Mouse (Mus musculus) intestine, embryonic 16.5 days (tissue): ENCODE measurements at regions not wholly inside any gene's neighbourhood (a gene's known extent, or its start where the extent isn't known, plus 50 kb on each side); places are given as distances from the start of the nearest gene placed in this dataset.

Experiments
- ATAC-seq: fragments of 200-750 bp; cut with Nextera tagmentation; 2 replicates; pipeline ENCODE4 v1.8.0; 2017; ENCODE audit warnings: moderate TSS enrichment, moderate library complexity
- H3K27ac ChIP-seq: fragments of 300-500 bp; sonication (generic); 2 replicates; pipeline ENCODE4 v1.5.1; 2014; ENCODE audit warnings: mild to moderate bottlenecking, low read length
- H3K27me3 ChIP-seq: fragments of 300-500 bp; sonication (generic); replicated peaks from 2 replicates; pipeline ENCODE4 v1.6.1; 2014; ENCODE audit warnings: low read length, control low read depth, mixed read lengths; ENCODE audit not compliant: control insufficient read depth, insufficient read depth
- H3K36me3 ChIP-seq: fragments of 300-500 bp; sonication (generic); 2 replicates; pipeline ENCODE4 v1.6.1; 2014; ENCODE audit warnings: low read length, control low read depth; ENCODE audit not compliant: control insufficient read depth, insufficient read depth
- H3K4me1 ChIP-seq: fragments of 300-500 bp; sonication (generic); 2 replicates; pipeline ENCODE4 v1.6.1; 2014; ENCODE audit warnings: low read length, control low read depth, mixed read lengths; ENCODE audit not compliant: control insufficient read depth, insufficient read depth
- H3K4me2 ChIP-seq: fragments of 300-500 bp; sonication (generic); 2 replicates; pipeline ENCODE4 v1.6.1; 2014; ENCODE audit warnings: low read depth, low read length, control low read depth
- H3K4me3 ChIP-seq: fragments of 300-500 bp; sonication (generic); 2 replicates; pipeline ENCODE4 v1.5.1; 2014; ENCODE audit warnings: mild to moderate bottlenecking, low read length
- H3K9ac ChIP-seq: fragments of 300-500 bp; sonication (generic); 2 replicates; pipeline ENCODE4 v1.6.1; 2014; ENCODE audit warnings: low read depth, low read length
- H3K9me3 ChIP-seq: fragments of 300-500 bp; sonication (generic); 2 replicates; pipeline ENCODE4 v1.6.1; 2016; ENCODE audit warnings: low read length, control low read depth; ENCODE audit not compliant: control insufficient read depth
- WGBS: fragments of 180-500 bp; shearing (Covaris S2); extraction: QIAGEN DNeasy Blood & Tissue Kit; methylation state at CpG from one replicate; pipeline ENCODE4 v1.1.7; 2014; 5-methylcytosine and 5-hydroxymethylcytosine counted together

DNA sequence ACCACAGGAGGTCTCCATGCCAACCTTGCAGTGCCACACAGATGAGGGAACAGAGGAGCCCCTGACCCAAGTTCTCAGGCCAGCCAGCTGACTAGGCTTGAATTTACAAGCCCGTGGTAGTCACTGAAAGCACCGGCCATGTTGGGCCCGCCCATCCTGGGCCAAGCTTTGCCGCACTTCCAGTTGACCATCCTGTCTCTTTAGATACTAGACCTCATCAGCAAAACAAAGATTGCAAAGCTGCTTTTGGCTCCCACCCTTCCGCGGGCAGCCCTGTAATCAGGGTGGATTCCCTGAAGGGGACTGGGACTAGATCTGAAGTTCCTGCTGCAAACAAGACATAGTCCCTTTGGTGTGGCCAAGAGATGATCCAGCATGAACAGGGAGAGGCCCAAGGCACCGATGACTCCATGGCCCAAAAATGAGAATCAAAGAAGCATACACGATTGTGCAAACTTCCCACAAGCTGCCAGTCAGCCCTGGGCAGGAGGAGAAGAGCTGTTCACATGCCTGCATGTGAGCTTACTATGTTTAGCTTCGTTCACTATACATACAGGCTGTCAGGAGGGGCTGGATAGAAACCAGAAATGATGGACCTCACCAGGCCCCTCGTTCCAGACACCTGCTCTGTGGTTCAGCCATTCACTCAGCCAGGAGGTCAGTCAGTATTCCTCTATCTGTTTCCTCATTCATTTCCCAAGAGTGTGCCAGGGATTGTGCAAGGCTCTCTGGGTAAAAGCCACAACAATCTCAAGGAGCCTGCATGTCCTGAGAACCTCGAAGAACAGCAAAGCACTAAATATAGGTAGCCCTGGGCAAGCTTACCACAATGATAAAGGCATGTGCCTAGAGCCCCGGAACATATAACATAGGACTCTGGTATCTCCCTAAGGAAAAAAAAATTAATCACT, 122.0 kb downstream of the Inhbb start:
- Histone ChIP-seq H3K27ac (no peak overlapping the region), H3K9me3 (no peaks in the 10 kb centered on the region), H3K36me3 (no peaks in the 10 kb centered on the region), H3K4me2 (no peak overlapping the region), H3K4me1 (no peaks in the 10 kb centered on the region), H3K4me3 (no peak overlapping the region), H3K27me3 (no peaks in the 10 kb centered on the region), H3K9ac (no peak overlapping the region)
- ATAC-seq, result no peak
- 77% methylated on average over 12 of the region's 12 CpGs for WGBS

DNA sequence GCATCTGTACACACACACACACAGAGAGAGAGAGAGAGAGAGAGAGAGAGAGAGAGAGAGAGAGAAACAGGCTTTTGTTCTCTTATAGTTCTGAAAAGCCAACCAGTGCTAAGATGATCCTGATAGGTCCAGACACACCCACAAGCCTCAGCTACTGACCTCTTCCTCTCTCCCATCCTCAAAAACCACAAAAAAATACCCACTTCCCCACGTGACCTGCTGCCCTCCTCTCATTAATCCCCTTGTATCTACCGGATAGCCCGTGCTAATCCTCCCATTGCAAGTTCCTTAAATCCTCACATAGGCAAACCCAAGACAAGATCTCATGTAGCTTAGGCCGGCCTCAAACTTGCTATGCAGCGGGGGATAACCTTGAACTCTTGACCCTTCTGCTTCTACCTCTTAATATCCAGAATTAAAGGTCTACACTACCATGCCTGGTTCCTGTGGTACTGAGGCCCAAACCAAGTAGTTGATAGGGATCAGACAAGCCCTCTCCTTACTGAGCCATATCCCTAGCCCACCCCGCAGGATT, 123.3 kb downstream of the Inhbb start:
- Histone ChIP-seq H3K4me3 (no peak overlapping the region), H3K36me3 (no peaks in the 10 kb centered on the region), H3K27me3 (no peaks in the 10 kb centered on the region), H3K27ac (no peak overlapping the region), H3K4me2 (no peak overlapping the region), H3K9me3 (no peaks in the 10 kb centered on the region), H3K4me1 (no peaks in the 10 kb centered on the region), H3K9ac (no peak overlapping the region)
- 83% methylated on average over 6 of the region's 6 CpGs for WGBS
- ATAC-seq, result no peak

- 80% methylated on average over 8 of the region's 8 CpGs for WGBS
- Histone ChIP-seq H3K36me3 (no peaks in the 10 kb centered on the region), H3K4me1 (no peaks in the 10 kb centered on the region), H3K27me3 (no peaks in the 10 kb centered on the region), H3K4me3 (no peak overlapping the region), H3K9me3 (no peaks in the 10 kb centered on the region), H3K9ac (no peak overlapping the region), H3K4me2 (no peak overlapping the region), H3K27ac (no peak overlapping the region)
- ATAC-seq, result no peak
Measured at GRCm38 (mm10) chr1:119295121-119295520, 126.9 kb downstream of the Inhbb start.

- H3K27me3 ChIP-seq, result no peaks in the 10 kb centered on the region
- H3K4me2 ChIP-seq, result no peak overlapping the region
- H3K9ac ChIP-seq, result no peak overlapping the region
- H3K27ac ChIP-seq, result no peak overlapping the region
- WGBS, result 87% methylated on average over 9 of the region's 9 CpGs
- ATAC-seq, result no peak
- H3K36me3 ChIP-seq, result no peaks in the 10 kb centered on the region
- no peaks in the 10 kb centered on the region for H3K4me1 ChIP-seq
- no peak overlapping the region for H3K4me3 ChIP-seq
- H3K9me3 ChIP-seq, result no peaks in the 10 kb centered on the region
Measured at GRCm38 (mm10) chr1:119293839-119294238, 128.2 kb downstream of the Inhbb start.

DNA sequence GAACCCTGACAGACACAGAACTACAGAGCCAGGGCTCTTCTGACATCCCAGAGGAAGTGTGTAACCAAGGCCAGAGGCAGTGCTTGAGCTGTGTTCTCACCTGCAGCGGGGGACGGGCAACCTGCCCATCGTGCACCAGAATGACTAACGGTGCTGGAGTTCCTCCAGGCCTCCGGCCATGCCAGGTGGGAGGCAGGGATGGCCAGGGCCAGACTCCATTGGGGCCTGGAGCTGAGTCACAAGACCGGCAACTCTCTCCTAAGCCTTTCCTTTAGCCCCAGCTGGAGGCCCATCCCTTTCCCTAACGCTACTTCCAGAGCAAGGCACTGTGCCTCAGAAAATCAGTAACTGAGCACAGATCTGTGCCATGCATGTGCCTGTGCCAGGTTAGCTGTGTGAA, 129.8 kb downstream of the Inhbb start:
- Histone ChIP-seq H3K4me2 (no peak overlapping the region), H3K27me3 (no peaks in the 10 kb centered on the region), H3K9ac (no peak overlapping the region), H3K27ac (no peak overlapping the region), H3K4me1 (no peaks in the 10 kb centered on the region), H3K9me3 (no peaks in the 10 kb centered on the region), H3K4me3 (no peak overlapping the region), H3K36me3 (no peaks in the 10 kb centered on the region)
- WGBS, result 75% methylated on average over 7 of the region's 7 CpGs
- ATAC-seq, result no peak

DNA sequence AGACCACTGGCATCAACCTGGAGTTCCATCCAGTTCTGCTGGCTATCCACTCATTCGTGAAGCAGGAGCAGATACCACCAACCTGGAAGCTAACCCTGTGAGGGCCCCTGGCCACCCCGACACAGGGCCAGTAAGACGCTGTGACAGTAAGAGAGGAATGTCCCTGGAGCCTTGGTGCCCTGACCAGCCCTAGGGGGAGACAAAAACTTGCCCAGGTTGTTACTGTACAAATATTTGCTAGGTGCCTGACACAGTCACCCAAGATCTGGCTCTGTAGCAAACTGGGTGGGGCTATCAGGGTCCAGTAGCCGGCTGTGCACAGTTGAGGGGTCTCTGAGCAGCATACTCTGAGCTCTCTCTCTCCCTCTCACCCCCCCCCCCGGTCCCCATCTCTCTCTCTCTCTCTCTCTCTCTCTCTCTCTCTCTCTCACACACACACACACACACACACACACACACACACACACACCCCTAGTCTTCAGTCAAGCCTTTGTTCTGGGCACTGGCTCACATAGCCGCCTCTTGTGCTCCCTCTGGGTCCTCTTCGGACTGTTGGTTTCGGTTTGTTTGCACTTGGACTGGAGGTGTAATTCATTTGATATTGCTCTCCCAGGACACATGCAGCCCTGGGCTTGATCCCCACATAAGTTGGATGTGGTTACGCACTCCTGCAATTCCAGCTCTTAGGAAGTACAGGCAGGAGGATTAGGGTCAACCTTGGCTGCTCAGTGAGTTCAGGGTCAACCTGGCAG, 131.7 kb downstream of the Inhbb start:
- Histone ChIP-seq H3K36me3 (no peaks in the 10 kb centered on the region), H3K9ac (no peak overlapping the region), H3K4me1 (no peaks in the 10 kb centered on the region), H3K27ac (no peak overlapping the region), H3K9me3 (no peaks in the 10 kb centered on the region), H3K4me2 (0 out of 2 replicates have a peak overlapping the region, but pooled peaks have one; percentile 6), H3K4me3 (no peak overlapping the region), H3K27me3 (no peaks in the 10 kb centered on the region)
- ATAC-seq, result peak; percentile 63; the same call in 1 of the 2 replicates
- 62% methylated on average over 8 of the region's 9 CpGs for WGBS

- no peak overlapping the region for H3K27ac ChIP-seq
- ATAC-seq, result no peak
Measured at GRCm38 (mm10) chr1:119289516-119290164, 132.4 kb downstream of the Inhbb start.

GRCm38 (mm10) chr1:119282416-119282815, 139.6 kb downstream of the Inhbb start:
- Histone ChIP-seq H3K27me3 (no peaks in the 10 kb centered on the region), H3K4me1 (0 out of 2 replicates have a peak, but pooled peaks cover 2% of the 10 kb centered on the region), H3K27ac (no peak overlapping the region), H3K9me3 (no peaks in the 10 kb centered on the region), H3K4me2 (no peak overlapping the region), H3K4me3 (no peak overlapping the region), H3K9ac (no peak overlapping the region), H3K36me3 (no peaks in the 10 kb centered on the region)
- WGBS, result 93% methylated on average over 1 of the region's 1 CpGs
- no peak for ATAC-seq

More at GRCm38 (mm10) chr1:119289516-119290164, 132.4 kb downstream of the Inhbb start:
- Histone ChIP-seq H3K9me3 (no peaks in the 10 kb centered on the region), H3K9ac (no peak overlapping the region), H3K27me3 (no peaks in the 10 kb centered on the region), H3K4me3 (no peak overlapping the region), H3K4me2 (no peak overlapping the region), H3K36me3 (no peaks in the 10 kb centered on the region), H3K4me1 (no peaks in the 10 kb centered on the region)
- 72% methylated on average over 11 of the region's 11 CpGs for WGBS

- 72% methylated on average over 3 of the region's 3 CpGs for WGBS
- H3K4me1 ChIP-seq, result 0 out of 2 replicates have a peak, but pooled peaks cover 2% of the 10 kb centered on the region
- H3K9me3 ChIP-seq, result no peaks in the 10 kb centered on the region
- no peak overlapping the region for H3K4me2 ChIP-seq
- H3K9ac ChIP-seq, result no peak overlapping the region
- H3K27me3 ChIP-seq, result no peaks in the 10 kb centered on the region
- H3K36me3 ChIP-seq, result no peaks in the 10 kb centered on the region
- ATAC-seq, result no peak
- no peak overlapping the region for H3K27ac ChIP-seq
- no peak overlapping the region for H3K4me3 ChIP-seq
Measured at GRCm38 (mm10) chr1:119279261-119279660, 142.8 kb downstream of the Inhbb start.
